Mouse (Mus musculus) lung, postnatal 0 days (tissue): ENCODE measurements at regions not wholly inside any gene's neighbourhood (a gene's known extent, or its start where the extent isn't known, plus 50 kb on each side); places are given as distances from the start of the nearest gene placed in this dataset.
A peak's percentile ranks its signal among the peaks of the same experiment; 100 is the strongest.

Source experiments
- CTCF ChIP-seq: IDR thresholded peaks from 2 replicates; pipeline ENCODE4 v1.5.1; 2016; ENCODE audit warnings: antibody characterized with exemption, mild to moderate bottlenecking
- EP300 ChIP-seq: IDR thresholded peaks from 2 replicates; pipeline ENCODE4 v1.6.1; 2016; ENCODE audit warnings: antibody characterized with exemption, mild to moderate bottlenecking, control low read depth

DNA sequence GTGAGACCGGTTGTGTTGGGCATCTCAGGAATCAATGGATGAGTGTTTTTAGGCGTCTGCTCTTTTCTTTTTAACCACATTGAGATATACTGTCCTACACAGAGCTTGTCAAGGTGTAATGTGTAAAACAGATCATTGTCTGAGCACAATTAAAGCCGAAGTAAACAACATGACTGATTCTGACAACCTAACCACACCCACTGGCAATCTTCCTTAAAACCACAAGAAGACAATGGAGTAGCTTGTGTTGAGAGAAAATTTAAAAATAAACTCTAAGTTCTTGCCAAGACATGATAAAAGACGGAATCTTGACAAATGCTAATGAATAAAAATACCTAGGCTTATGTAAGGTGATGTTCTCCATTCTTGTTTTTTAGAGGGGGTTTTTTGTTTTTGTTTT lies 63.7 kb upstream of the Kitl start:
- TF ChIP-seq EP300 (peak; percentile 53; the same call in 1 of the 2 replicates), CTCF (no peak)
